Mouse (Mus musculus) megakaryocyte, embryonic 14.5 days (primary cell): Measurements from ENCODE around the gene Usp35. TPM values are rescaled to one million over a fixed set of nuclear protein-coding genes. Genes with fewer than 3 reads are reported as not detected.

Source experiments
- H3K27me3 ChIP-seq: replicated peaks from 2 replicates; pipeline ENCODE3; 2012; ENCODE audit warnings: inconsistent platforms
- H3K36me3 ChIP-seq: replicated peaks from 2 replicates; pipeline ENCODE3; 2012; ENCODE audit warnings: low read length, inconsistent platforms, mixed read lengths
- H3K4me1 ChIP-seq: 2 replicates; pipeline ENCODE4 v1.6.1; 2012; ENCODE audit warnings: inconsistent platforms
- H3K4me3 ChIP-seq: replicated peaks from 2 replicates; pipeline ENCODE3; 2012; ENCODE audit warnings: moderate library complexity, mild to moderate bottlenecking, inconsistent platforms
- H3K9me3 ChIP-seq: 2 replicates; pipeline ENCODE4 v1.6.1; 2012; ENCODE audit warnings: inconsistent platforms
- FLI1 ChIP-seq: IDR thresholded peaks from 2 replicates; pipeline ENCODE4 v1.6.1; 2012; ENCODE audit warnings: low read length, inconsistent platforms, mixed read lengths
- GATA1 ChIP-seq: IDR thresholded peaks from 3 replicates; pipeline ENCODE4 v1.6.1; 2012; ENCODE audit warnings: mixed read lengths, low read length, inconsistent platforms, borderline replicate concordance
- polyA plus RNA-seq: library from polyadenylated mRNA; stranded (reverse); fragments of >175 nt; gene quantifications from 2 replicates; pipeline ENCODE4 v1.2.3, GENCODE M21; 2012; ENCODE audit warnings: low replicate concordance; ENCODE audit not compliant: insufficient read depth

The Usp35 gene
- polyA plus RNA-seq, 1 experiment, result 2.3 TPM

- peak overlapping the region; percentile 54 for H3K4me3 ChIP-seq
- peaks cover 3% of the 10 kb centered on the region for H3K36me3 ChIP-seq
- peaks cover 89% of the 10 kb centered on the region for H3K4me1 ChIP-seq
- no peaks in the 10 kb centered on the region for H3K9me3 ChIP-seq
- TF ChIP-seq FLI1 (no peak), GATA1 (no peak)
- H3K27me3 ChIP-seq, result peaks cover 15% of the 10 kb centered on the region
Observed at GRCm38 (mm10) chr7:97334406-97334805, 2.6 kb upstream of the Usp35 start.

- H3K4me1 ChIP-seq, result peaks cover 83% of the 10 kb centered on the region
- H3K36me3 ChIP-seq, result peaks cover 3% of the 10 kb centered on the region
- no peak for TF ChIP-seq GATA1
- TF ChIP-seq FLI1, result no peak
- no peaks in the 10 kb centered on the region for H3K9me3 ChIP-seq
- peak overlapping the region; percentile 81 for H3K4me3 ChIP-seq
- H3K27me3 ChIP-seq, result peaks cover 26% of the 10 kb centered on the region
Observed at GRCm38 (mm10) chr7:97333113-97333898, 1.5 kb upstream of the Usp35 start.

GRCm38 (mm10) chr7:97332667-97333041 lies 834 bp upstream of the Usp35 start:
- Histone ChIP-seq H3K27me3 (peaks cover 31% of the 10 kb centered on the region), H3K36me3 (peaks cover 3% of the 10 kb centered on the region), H3K4me1 (peaks cover 76% of the 10 kb centered on the region), H3K9me3 (no peaks in the 10 kb centered on the region), H3K4me3 (peak overlapping the region; percentile 98)
- TF ChIP-seq GATA1, result no peak
- TF ChIP-seq FLI1, result no peak

GRCm38 (mm10) chr7:97330931-97331645 lies 732 bp downstream of the Usp35 start:
- Histone ChIP-seq H3K36me3 (peaks cover 3% of the 10 kb centered on the region), H3K9me3 (peaks cover 12% of the 10 kb centered on the region), H3K27me3 (peaks cover 47% of the 10 kb centered on the region), H3K4me3 (peak overlapping the region; percentile 98), H3K4me1 (peaks cover 60% of the 10 kb centered on the region)
- no peak for TF ChIP-seq GATA1
- TF ChIP-seq FLI1, result no peak

GRCm38 (mm10) chr7:97329676-97330075 lies 2.1 kb downstream of the Usp35 start:
- H3K27me3 ChIP-seq, result peaks cover 61% of the 10 kb centered on the region
- TF ChIP-seq FLI1, result no peak
- TF ChIP-seq GATA1, result no peak
- H3K4me1 ChIP-seq, result peaks cover 56% of the 10 kb centered on the region
- peaks cover 23% of the 10 kb centered on the region for H3K9me3 ChIP-seq
- no peak overlapping the region for H3K4me3 ChIP-seq
- peaks cover 3% of the 10 kb centered on the region for H3K36me3 ChIP-seq

GRCm38 (mm10) chr7:97328891-97329588 lies 2.8 kb downstream of the Usp35 start:
- H3K4me3 ChIP-seq, result no peak overlapping the region
- peaks cover 67% of the 10 kb centered on the region for H3K27me3 ChIP-seq
- H3K4me1 ChIP-seq, result peaks cover 50% of the 10 kb centered on the region
- peaks cover 23% of the 10 kb centered on the region for H3K9me3 ChIP-seq
- no peaks in the 10 kb centered on the region for H3K36me3 ChIP-seq
- TF ChIP-seq GATA1 (no peak), FLI1 (no peak)

GRCm38 (mm10) chr7:97327376-97327775 lies 4.4 kb downstream of the Usp35 start:
- peaks cover 77% of the 10 kb centered on the region for H3K27me3 ChIP-seq
- no peaks in the 10 kb centered on the region for H3K36me3 ChIP-seq
- no peak overlapping the region for H3K4me3 ChIP-seq
- peaks cover 34% of the 10 kb centered on the region for H3K4me1 ChIP-seq
- no peak for TF ChIP-seq FLI1
- TF ChIP-seq GATA1, result no peak
- H3K9me3 ChIP-seq, result peaks cover 23% of the 10 kb centered on the region

GRCm38 (mm10) chr7:97325156-97325985 lies 6.4 kb downstream of the Usp35 start:
- Histone ChIP-seq H3K36me3 (no peaks in the 10 kb centered on the region), H3K27me3 (peaks cover 87% of the 10 kb centered on the region), H3K4me3 (peak overlapping the region; percentile 71), H3K9me3 (peaks cover 23% of the 10 kb centered on the region), H3K4me1 (peaks cover 18% of the 10 kb centered on the region)
- TF ChIP-seq FLI1, result no peak
- TF ChIP-seq GATA1, result no peak

GRCm38 (mm10) chr7:97324342-97324741 lies 7.5 kb downstream of the Usp35 start:
- H3K4me3 ChIP-seq, result no peak overlapping the region
- no peak for TF ChIP-seq GATA1
- peaks cover 23% of the 10 kb centered on the region for H3K9me3 ChIP-seq
- peaks cover 88% of the 10 kb centered on the region for H3K27me3 ChIP-seq
- H3K4me1 ChIP-seq, result peaks cover 12% of the 10 kb centered on the region
- H3K36me3 ChIP-seq, result no peaks in the 10 kb centered on the region
